Mouse (Mus musculus) hindbrain, embryonic 11.5 days (tissue): ENCODE results near the gene Cep128. TPM values are rescaled to one million over a fixed set of nuclear protein-coding genes. Genes with fewer than 3 reads are reported as not detected.
"Not testable (repeated sequence)": the region's sequence is repeated elsewhere in the genome, so short reads cannot be mapped to it uniquely, and the experiment has no call there.

ENCODE experiments used
- ATAC-seq: fragments of 200-750 bp; cut with Nextera tagmentation; 2 replicates; pipeline ENCODE4 v1.8.0; 2017; ENCODE audit warnings: mild to moderate bottlenecking, moderate TSS enrichment, moderate library complexity; ENCODE audit not compliant: low FRiP score
- DNase-seq: peaks from one replicate; pipeline ENCODE4 v3.0.0-alpha.2; 2015; ENCODE audit warnings: low spot score
- H3K27ac ChIP-seq: fragments of 300-500 bp; sonication (generic); 2 replicates; pipeline ENCODE4 v1.5.1; 2014; ENCODE audit warnings: mild to moderate bottlenecking, low read depth, low read length
- H3K27me3 ChIP-seq: fragments of 300-500 bp; sonication (generic); 2 replicates; pipeline ENCODE4 v1.6.1; 2014; ENCODE audit warnings: mild to moderate bottlenecking, low read length, moderate library complexity, mixed read lengths; ENCODE audit not compliant: control insufficient read depth, insufficient read depth
- H3K36me3 ChIP-seq: fragments of 300-500 bp; sonication (generic); 2 replicates; pipeline ENCODE4 v1.6.1; 2014; ENCODE audit warnings: mild to moderate bottlenecking, low read length, moderate library complexity, mixed read lengths; ENCODE audit not compliant: control insufficient read depth, insufficient read depth
- H3K4me1 ChIP-seq: fragments of 300-500 bp; sonication (generic); replicated peaks from 2 replicates; pipeline ENCODE4 v1.6.1; 2014; ENCODE audit warnings: low read length, mixed read lengths; ENCODE audit not compliant: control insufficient read depth, insufficient read depth
- H3K4me2 ChIP-seq: fragments of 300-500 bp; sonication (generic); replicated peaks from 2 replicates; pipeline ENCODE4 v1.6.1; 2014; ENCODE audit warnings: mild to moderate bottlenecking, low read depth, low read length
- H3K4me3 ChIP-seq: fragments of 300-500 bp; sonication (generic); 2 replicates; pipeline ENCODE4 v1.5.1; 2014; ENCODE audit warnings: low read depth, low read length
- H3K9ac ChIP-seq: fragments of 300-500 bp; sonication (generic); 2 replicates; pipeline ENCODE4 v1.6.1; 2014; ENCODE audit warnings: low read depth, low read length
- H3K9me3 ChIP-seq: fragments of 300-500 bp; sonication (generic); 2 replicates; pipeline ENCODE4 v1.6.1; 2016; ENCODE audit warnings: low read length; ENCODE audit not compliant: control insufficient read depth
- WGBS: fragments of 180-500 bp; shearing (Covaris S2); extraction: QIAGEN DNeasy Blood & Tissue Kit; methylation state at CpG from one replicate; pipeline ENCODE4 v1.1.7; 2014; 5-methylcytosine and 5-hydroxymethylcytosine counted together
- polyA plus RNA-seq: library from polyadenylated mRNA; unstranded; fragments of >200 nt; fragmentation: Nextera tagmentation; extraction: Ambion mirVana; gene quantifications from 2 replicates; pipeline ENCODE4 v1.2.1, GENCODE M21; 2014

Cep128 gene
- polyA plus RNA-seq, 1 experiment from 2014 or later: 10.7 TPM

DNA sequence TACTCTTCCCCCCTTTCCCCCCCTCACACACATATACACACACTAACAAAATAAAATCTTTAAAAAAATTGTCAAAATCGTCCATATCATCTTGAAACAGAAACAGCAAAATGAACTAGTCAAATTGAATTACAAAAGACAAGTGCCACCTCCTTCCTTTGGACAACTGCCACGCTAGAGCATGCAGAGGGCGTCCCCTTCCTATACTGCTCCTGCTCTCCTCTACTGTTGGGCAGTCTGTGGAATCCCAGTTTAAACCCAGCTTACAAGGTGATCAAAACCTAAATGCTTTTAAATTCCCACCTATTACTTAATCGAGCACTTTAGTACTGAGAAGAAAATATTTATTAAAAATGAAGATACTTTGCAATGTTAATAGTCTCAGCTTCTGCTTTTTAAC lies 372.0 kb downstream of the Cep128 start:
- no peaks in the 10 kb centered on the region for H3K36me3 ChIP-seq
- no peak overlapping the region for H3K4me2 ChIP-seq
- no peak overlapping the region for H3K27ac ChIP-seq
- no peak overlapping the region for H3K9ac ChIP-seq
- H3K27me3 ChIP-seq: no peaks in the 10 kb centered on the region
- DNase-seq (no peak), ATAC-seq (no peak)
- H3K4me3 ChIP-seq: no peak overlapping the region
- 66% methylated on average over 4 of the region's 4 CpGs for WGBS
- no peaks in the 10 kb centered on the region for H3K9me3 ChIP-seq
- no peaks in the 10 kb centered on the region for H3K4me1 ChIP-seq

DNA sequence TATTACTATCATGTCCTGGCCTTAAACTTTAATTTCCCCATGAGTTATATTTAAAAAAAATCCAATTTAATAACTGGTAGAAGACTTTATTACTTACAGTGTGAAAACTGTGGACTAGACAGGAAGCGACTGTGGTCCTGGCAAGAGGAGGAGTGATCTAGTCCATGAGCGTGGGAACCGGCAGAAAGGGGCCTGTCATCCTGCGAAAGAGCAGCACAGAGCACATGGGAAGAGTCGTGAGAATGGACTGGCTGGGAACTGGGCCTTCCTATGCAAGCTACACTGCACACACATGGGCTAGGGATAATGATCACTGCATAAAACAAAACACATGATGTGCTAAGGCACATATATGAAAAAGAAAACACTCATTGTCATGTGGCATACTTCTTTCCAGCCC lies 375.5 kb downstream of the Cep128 start:
- DNase-seq: no peak
- no peaks in the 10 kb centered on the region for H3K27me3 ChIP-seq
- no peak overlapping the region for H3K9ac ChIP-seq
- 88% methylated on average over 5 of the region's 5 CpGs for WGBS
- no peak for ATAC-seq
- H3K4me2 ChIP-seq: no peak overlapping the region
- H3K4me3 ChIP-seq: no peak overlapping the region
- H3K4me1 ChIP-seq: no peaks in the 10 kb centered on the region
- no peak overlapping the region for H3K27ac ChIP-seq
- H3K36me3 ChIP-seq: no peaks in the 10 kb centered on the region
- H3K9me3 ChIP-seq: no peaks in the 10 kb centered on the region

DNA sequence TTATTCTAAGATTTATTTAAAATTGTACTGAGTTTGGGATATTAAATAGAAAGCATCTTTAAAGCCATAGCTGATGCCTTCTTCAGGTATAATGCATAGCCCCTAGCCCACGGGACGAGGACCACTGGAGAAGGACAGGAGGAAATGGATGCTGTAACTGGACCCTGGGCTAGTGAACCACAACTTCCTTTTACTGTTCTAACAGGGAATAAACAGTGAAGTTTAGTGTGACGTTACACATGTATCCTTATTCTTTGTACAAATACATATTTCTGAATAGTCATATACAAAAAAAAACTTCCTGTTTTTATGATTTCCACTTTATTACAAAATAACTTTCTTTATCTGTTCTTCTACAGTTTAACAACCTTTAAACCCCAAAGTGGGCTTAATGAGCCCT lies 376.0 kb downstream of the Cep128 start:
- no peak for ATAC-seq
- no peak overlapping the region for H3K4me3 ChIP-seq
- H3K4me1 ChIP-seq: no peaks in the 10 kb centered on the region
- no peaks in the 10 kb centered on the region for H3K27me3 ChIP-seq
- no peak overlapping the region for H3K9ac ChIP-seq
- no peak overlapping the region for H3K4me2 ChIP-seq
- no peak overlapping the region for H3K27ac ChIP-seq
- no peaks in the 10 kb centered on the region for H3K9me3 ChIP-seq
- WGBS: 86% methylated on average over 3 of the region's 3 CpGs
- no peak for DNase-seq
- H3K36me3 ChIP-seq: no peaks in the 10 kb centered on the region

DNA sequence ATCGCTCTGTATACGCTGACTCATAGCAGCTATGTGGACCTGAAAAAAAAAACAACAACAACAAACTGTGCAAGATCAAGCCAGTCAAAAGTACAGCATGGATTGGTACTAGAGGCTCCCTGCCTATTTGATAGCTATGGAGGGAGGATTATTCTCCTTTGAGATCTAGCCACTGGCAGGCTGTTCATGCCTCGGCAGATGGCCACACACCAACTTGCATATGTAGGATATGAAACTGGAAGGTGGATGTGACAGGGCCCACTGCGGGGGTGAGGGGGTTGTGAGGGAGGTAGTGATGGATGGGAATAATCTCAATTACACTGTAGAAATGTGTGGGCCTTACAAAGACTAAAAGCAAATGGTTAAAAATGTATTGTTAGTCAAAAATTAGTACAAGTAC lies 386.7 kb downstream of the Cep128 start:
- WGBS: 92% methylated on average over 4 of the region's 4 CpGs
- ATAC-seq: no peak
- no peaks in the 10 kb centered on the region for H3K4me1 ChIP-seq
- no peak for DNase-seq
- no peaks in the 10 kb centered on the region for H3K9me3 ChIP-seq
- no peak overlapping the region for H3K4me2 ChIP-seq
- no peak overlapping the region for H3K4me3 ChIP-seq
- no peaks in the 10 kb centered on the region for H3K27me3 ChIP-seq
- no peak overlapping the region for H3K9ac ChIP-seq
- H3K36me3 ChIP-seq: no peaks in the 10 kb centered on the region
- no peak overlapping the region for H3K27ac ChIP-seq

- Histone ChIP-seq H3K9me3 (no peaks in the 10 kb centered on the region), H3K4me2 (no peak overlapping the region), H3K4me3 (no peak overlapping the region), H3K27ac (no peak overlapping the region), H3K9ac (no peak overlapping the region), H3K4me1 (no peaks in the 10 kb centered on the region), H3K36me3 (no peaks in the 10 kb centered on the region), H3K27me3 (no peaks in the 10 kb centered on the region)
- ATAC-seq: no peak
- no peak for DNase-seq
- 87% methylated on average over 2 of the region's 2 CpGs for WGBS
Measured at GRCm38 (mm10) chr12:90993331-90993730, 390.9 kb downstream of the Cep128 start.

- Histone ChIP-seq H3K9ac (no peak overlapping the region), H3K4me1 (no peaks in the 10 kb centered on the region), H3K36me3 (no peaks in the 10 kb centered on the region), H3K27ac (no peak overlapping the region), H3K4me3 (no peak overlapping the region), H3K27me3 (no peaks in the 10 kb centered on the region), H3K4me2 (no peak overlapping the region), H3K9me3 (no peaks in the 10 kb centered on the region)
- WGBS: 75% methylated on average over 2 of the region's 2 CpGs
- ATAC-seq: no peak
- DNase-seq: no peak
Measured at GRCm38 (mm10) chr12:90987782-90988181, 396.4 kb downstream of the Cep128 start.

- DNase-seq: no peak
- no peak overlapping the region for H3K27ac ChIP-seq
- 84% methylated on average over 6 of the region's 6 CpGs for WGBS
Measured at GRCm38 (mm10) chr12:90987259-90987658, 396.9 kb downstream of the Cep128 start.

DNA sequence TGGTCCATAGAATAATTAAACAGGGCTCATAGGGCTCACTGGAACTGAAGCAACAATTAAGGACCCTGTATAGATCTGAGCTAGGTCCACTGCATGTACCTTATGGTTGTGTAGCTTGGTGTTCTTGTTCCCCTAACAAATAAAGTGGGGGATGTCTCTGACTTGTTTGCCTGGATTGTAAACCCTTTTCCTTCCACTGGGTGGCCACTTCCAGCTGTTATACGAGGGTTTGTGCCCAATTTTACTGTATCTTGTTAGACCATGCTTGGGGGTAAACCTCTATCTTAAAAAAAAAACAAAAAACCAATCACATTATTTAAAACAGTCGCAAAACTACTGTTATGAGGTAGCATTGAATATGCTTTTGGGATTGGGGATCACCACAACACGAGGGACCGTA lies 402.2 kb downstream of the Cep128 start:
- Histone ChIP-seq H3K4me3 (no peak overlapping the region), H3K4me1 (no peaks in the 10 kb centered on the region), H3K36me3 (no peaks in the 10 kb centered on the region), H3K27ac (no peak overlapping the region), H3K4me2 (no peak overlapping the region), H3K9ac (no peak overlapping the region), H3K27me3 (no peaks in the 10 kb centered on the region), H3K9me3 (no peaks in the 10 kb centered on the region)
- ATAC-seq: no peak
- DNase-seq: no peak
- WGBS: 89% methylated on average over 4 of the region's 4 CpGs

More at GRCm38 (mm10) chr12:90987259-90987658, 396.9 kb downstream of the Cep128 start:
- H3K27me3 ChIP-seq: no peaks in the 10 kb centered on the region
- no peaks in the 10 kb centered on the region for H3K36me3 ChIP-seq
- no peak overlapping the region for H3K9ac ChIP-seq
- no peak overlapping the region for H3K4me2 ChIP-seq
- no peak overlapping the region for H3K4me3 ChIP-seq
- no peaks in the 10 kb centered on the region for H3K9me3 ChIP-seq
- ATAC-seq: no peak
- no peaks in the 10 kb centered on the region for H3K4me1 ChIP-seq

- DNase-seq, H3K4me2 ChIP-seq, ATAC-seq, H3K9me3 ChIP-seq, H3K27me3 ChIP-seq, H3K9ac ChIP-seq, H3K4me3 ChIP-seq, H3K27ac ChIP-seq, H3K36me3 ChIP-seq, H3K4me1 ChIP-seq: not testable (repeated sequence)
- 86% methylated on average over 9 of the region's 9 CpGs for WGBS
Measured at GRCm38 (mm10) chr12:90976406-90976805, 407.8 kb downstream of the Cep128 start.
